Mouse (Mus musculus) Patski (cell line): ENCODE data around the gene Allc. TPM values are rescaled to one million over a fixed set of nuclear protein-coding genes. Genes with fewer than 3 reads are reported as not detected.

Experiments used
- ATAC-seq: fragments of 100-300 bp; one replicate; pipeline ENCODE4 v1.8.0; 2021
- CTCF ChIA-PET: fragments of 350-600 bp; sonication (Branson Sonifier 250); formaldehyde crosslinking; loops from one replicate; lab custom pipeline; 2022; ENCODE audit warnings: inconsistent platforms; lab: Charles Lee
- POLR2A ChIA-PET: fragments of 350-600 bp; sonication (Branson Sonifier 250); formaldehyde crosslinking; loops from one replicate; lab custom pipeline; 2022; ENCODE audit warnings: antibody characterized with exemption, inconsistent platforms; lab: Charles Lee
- DNase-seq: peaks from one replicate; pipeline ENCODE4 v3.0.0-alpha.2; 2011; ENCODE audit warnings: low read depth, low spot score
- H3K27me3 ChIP-seq: fragments of 371-371 bp; one replicate; pipeline ENCODE4 v1.5.1; 2021
- CTCF ChIP-seq: fragments of 100-300 bp; IDR thresholded peaks from one replicate; pipeline ENCODE4 v1.5.1; 2021
- in situ Hi-C: fragments of 300-500 bp; cut with MboI; formaldehyde crosslinking; loops from 3 replicates; pipeline ENCODE4 v1.11.1; 2018; ENCODE audit warnings: low pct_unique_long_range_greater_than_20kb, mixed read lengths
- polyA plus RNA-seq: library from polyadenylated mRNA; unstranded; gene quantifications from one replicate; pipeline ENCODE4 v1.2.3, GENCODE M21; 2021

The Allc gene
- not detected for polyA plus RNA-seq

GRCm38 (mm10) chr12:28582423-28582822 lies at the start of gene Allc:
TSS of gene Allc (minus strand) at chr12:28582523.
- no peak for DNase-seq
- ChIA-PET POLR2A (no interaction called here), CTCF (no interaction called here)
- in situ Hi-C loops = loop anchor here (25.0 kb wide), 1 partner anchor 555 kb away; no protein-coding TSS in a partner anchor
- TF ChIP-seq CTCF = no peak
- no peak for ATAC-seq
- no peaks in the 10 kb centered on the region for H3K27me3 ChIP-seq

GRCm38 (mm10) chr12:28628436-28628835 lies 46.1 kb upstream of the Allc start:
- POLR2A ChIA-PET = interaction anchor here (0.6 to 0.7 kb wide), 2 partner anchors 173 to 1088 kb away, joined by 3 to 5 read pairs; no protein-coding TSS in a partner anchor
- TF ChIP-seq CTCF = no peak
- DNase-seq (no peak), ATAC-seq (no peak)
- in situ Hi-C loops = no loop called here
- CTCF ChIA-PET = no interaction called here
- no peaks in the 10 kb centered on the region for H3K27me3 ChIP-seq

GRCm38 (mm10) chr12:28627092-28627491 lies 44.8 kb upstream of the Allc start:
- TF ChIP-seq CTCF = no peak
- ATAC-seq = no peak
- no peak for DNase-seq
- H3K27me3 ChIP-seq = no peaks in the 10 kb centered on the region
- in situ Hi-C loops = no loop called here
- CTCF ChIA-PET = no interaction called here
- POLR2A ChIA-PET = no interaction called here

- ATAC-seq = no peak
- no peaks in the 10 kb centered on the region for H3K27me3 ChIP-seq
- in situ Hi-C loops = no loop called here
- ChIA-PET POLR2A (no interaction called here), CTCF (no interaction called here)
- DNase-seq = no peak
- TF ChIP-seq CTCF = no peak
Observed at GRCm38 (mm10) chr12:28625407-28625806, 43.1 kb upstream of the Allc start.

- in situ Hi-C loops = no loop called here
- POLR2A ChIA-PET = no interaction called here
- ATAC-seq (no peak), DNase-seq (no peak)
- no peaks in the 10 kb centered on the region for H3K27me3 ChIP-seq
- no peak for TF ChIP-seq CTCF
- CTCF ChIA-PET = no interaction called here
Observed at GRCm38 (mm10) chr12:28624251-28624650, 41.9 kb upstream of the Allc start.

GRCm38 (mm10) chr12:28623195-28623594 lies 40.9 kb upstream of the Allc start, which contains the start of gene Colec11:
TSS of gene Colec11 (minus strand) at chr12:28623377.
- TF ChIP-seq CTCF = no peak
- DNase-seq (no peak), ATAC-seq (no peak)
- ChIA-PET CTCF (no interaction called here), POLR2A (no interaction called here)
- H3K27me3 ChIP-seq = no peaks in the 10 kb centered on the region
- in situ Hi-C loops = no loop called here

GRCm38 (mm10) chr12:28622641-28623040 lies 40.3 kb upstream of the Allc start:
- POLR2A ChIA-PET = no interaction called here
- CTCF ChIA-PET = no interaction called here
- H3K27me3 ChIP-seq = no peaks in the 10 kb centered on the region

GRCm38 (mm10) chr12:28622167-28622532 lies 39.8 kb upstream of the Allc start:
- H3K27me3 ChIP-seq = no peaks in the 10 kb centered on the region
- no peak for ATAC-seq
- in situ Hi-C loops = no loop called here
- ChIA-PET POLR2A (no interaction called here), CTCF (no interaction called here)
- no peak for DNase-seq
- TF ChIP-seq CTCF = no peak

More at GRCm38 (mm10) chr12:28622641-28623040, 40.3 kb upstream of the Allc start:
- in situ Hi-C loops = no loop called here
- no peak for TF ChIP-seq CTCF
- no peak for DNase-seq
- ATAC-seq = no peak

GRCm38 (mm10) chr12:28621451-28622166 lies 39.3 kb upstream of the Allc start:
- no peak for TF ChIP-seq CTCF
- no peak for DNase-seq
- in situ Hi-C loops = no loop called here
- POLR2A ChIA-PET = no interaction called here
- no peak for ATAC-seq
- CTCF ChIA-PET = no interaction called here
- H3K27me3 ChIP-seq = no peaks in the 10 kb centered on the region

- ChIA-PET CTCF (no interaction called here), POLR2A (no interaction called here)
- DNase-seq = no peak
- in situ Hi-C loops = no loop called here
- H3K27me3 ChIP-seq = no peaks in the 10 kb centered on the region
- ATAC-seq = no peak
- TF ChIP-seq CTCF = no peak
Observed at GRCm38 (mm10) chr12:28617297-28617696, 35.0 kb upstream of the Allc start.

GRCm38 (mm10) chr12:28614401-28614800 lies 32.1 kb upstream of the Allc start:
- TF ChIP-seq CTCF = no peak
- DNase-seq (no peak), ATAC-seq (no peak)
- CTCF ChIA-PET = no interaction called here
- no peaks in the 10 kb centered on the region for H3K27me3 ChIP-seq
- in situ Hi-C loops = no loop called here
- POLR2A ChIA-PET = no interaction called here
